Mouse (Mus musculus): ENCODE data around the gene Mrfap1. TPM values are rescaled to one million over a fixed set of nuclear protein-coding genes. Genes with fewer than 3 reads are reported as not detected.
A peak's percentile ranks its signal among the peaks of the same experiment; 100 is the strongest.

Mrfap1 gene
- polyA plus RNA-seq, 1 experiment, result 12.6 TPM

DNA sequence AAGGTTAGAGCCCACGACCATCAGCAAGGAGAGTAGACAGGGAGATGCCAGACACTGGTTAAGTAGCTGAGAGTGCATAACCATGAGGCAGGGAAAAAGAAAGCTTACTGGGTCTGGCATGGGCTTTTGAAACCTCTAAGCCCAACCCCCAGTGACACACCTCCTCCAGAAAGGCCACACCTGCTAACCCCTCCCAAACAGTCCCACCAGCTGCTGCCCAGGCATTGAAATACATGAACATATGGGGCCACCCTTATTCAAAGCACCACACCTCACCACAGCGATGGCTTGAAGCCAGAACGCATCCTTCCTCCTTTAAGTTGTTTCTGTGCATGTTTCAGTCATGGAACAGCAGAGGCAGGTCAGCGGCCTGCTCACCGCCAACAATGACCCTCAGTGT, 24.0 kb downstream of the Mrfap1 start:
- TF ChIP-seq GATA1 (IDR thresholded peaks at IDR 0.05; ENCODE audit: low read length), result no peak
- no peak for TF ChIP-seq TAL1 (IDR thresholded peaks at IDR 0.05; ENCODE audit: low read length)
- no peaks in the 10 kb centered on the region for H3K36me3 ChIP-seq (ENCODE audit: control insufficient read depth)
- H3K4me1 ChIP-seq (ENCODE audit: control insufficient read depth), result peaks cover 2% of the 10 kb centered on the region; the same call in 1 of the 2 replicates
- H3K9me3 ChIP-seq (ENCODE audit: control insufficient read depth, low read length), result no peaks in the 10 kb centered on the region
- peaks cover 9% of the 10 kb centered on the region; the same call in 1 of the 2 replicates for H3K27me3 ChIP-seq (ENCODE audit: control insufficient read depth)
- no peak overlapping the region for H3K4me3 ChIP-seq (replicated peaks)

GRCm38 (mm10) chr5:36769603-36770002, 27.0 kb downstream of the Mrfap1 start:
- Histone ChIP-seq H3K4me3 (replicated peaks) (no peak overlapping the region), H3K4me1 (ENCODE audit: control insufficient read depth) (peaks cover 2% of the 10 kb centered on the region; the same call in 1 of the 2 replicates), H3K9me3 (ENCODE audit: control insufficient read depth, low read length) (no peaks in the 10 kb centered on the region), H3K27me3 (ENCODE audit: control insufficient read depth) (peaks cover 2% of the 10 kb centered on the region; the same call in 1 of the 2 replicates), H3K36me3 (ENCODE audit: control insufficient read depth) (no peaks in the 10 kb centered on the region)
- TF ChIP-seq GATA1 (IDR thresholded peaks at IDR 0.05; ENCODE audit: low read length) (no peak), TAL1 (IDR thresholded peaks at IDR 0.05; ENCODE audit: low read length) (no peak)

DNA sequence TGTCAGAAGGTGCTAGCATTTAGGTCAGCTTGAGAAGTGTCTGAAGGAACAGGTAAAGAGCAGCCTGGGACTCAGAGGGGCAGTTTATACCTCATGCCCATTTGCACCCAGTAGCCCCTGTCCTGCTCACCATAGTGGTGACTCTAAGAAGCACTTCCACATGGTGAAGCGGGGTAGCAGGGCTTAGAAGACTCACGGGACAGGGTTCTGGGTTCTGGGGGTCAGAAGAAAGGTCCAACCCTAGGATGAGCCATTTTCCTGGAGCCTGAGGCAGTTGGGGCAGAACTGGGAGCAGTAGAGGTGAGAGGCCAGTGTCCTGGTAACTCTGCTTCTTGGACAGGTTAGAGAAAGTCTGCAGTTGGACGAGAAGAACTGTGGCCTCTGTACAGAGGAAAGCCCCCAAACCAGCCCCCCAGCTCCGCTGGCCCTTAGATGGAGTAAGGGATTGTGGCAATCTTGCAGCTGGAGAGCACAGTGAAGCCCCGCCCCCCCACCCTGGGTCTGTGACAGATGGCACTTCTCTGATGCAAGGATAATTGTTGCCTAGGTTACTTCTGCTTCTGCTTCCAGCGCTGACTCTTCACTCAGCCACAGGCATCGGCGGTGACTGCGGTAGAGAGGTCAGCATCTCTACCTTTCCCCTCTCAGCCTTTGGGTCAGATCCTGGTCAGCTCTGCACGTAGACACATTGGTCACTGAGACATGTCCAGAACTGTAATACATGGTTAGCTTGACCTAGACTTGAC, 29.4 kb downstream of the Mrfap1 start:
- peaks cover 2% of the 10 kb centered on the region; the same call in 1 of the 2 replicates for H3K4me1 ChIP-seq (ENCODE audit: control insufficient read depth)
- H3K9me3 ChIP-seq (ENCODE audit: control insufficient read depth, low read length), result no peaks in the 10 kb centered on the region
- H3K27me3 ChIP-seq (ENCODE audit: control insufficient read depth), result peaks cover 2% of the 10 kb centered on the region; the same call in 1 of the 2 replicates
- H3K36me3 ChIP-seq (ENCODE audit: control insufficient read depth), result no peaks in the 10 kb centered on the region
- no peak overlapping the region for H3K4me3 ChIP-seq (replicated peaks)
- TF ChIP-seq TAL1 (IDR thresholded peaks at IDR 0.05; ENCODE audit: low read length), result no peak
- no peak for TF ChIP-seq GATA1 (IDR thresholded peaks at IDR 0.05; ENCODE audit: low read length)

DNA sequence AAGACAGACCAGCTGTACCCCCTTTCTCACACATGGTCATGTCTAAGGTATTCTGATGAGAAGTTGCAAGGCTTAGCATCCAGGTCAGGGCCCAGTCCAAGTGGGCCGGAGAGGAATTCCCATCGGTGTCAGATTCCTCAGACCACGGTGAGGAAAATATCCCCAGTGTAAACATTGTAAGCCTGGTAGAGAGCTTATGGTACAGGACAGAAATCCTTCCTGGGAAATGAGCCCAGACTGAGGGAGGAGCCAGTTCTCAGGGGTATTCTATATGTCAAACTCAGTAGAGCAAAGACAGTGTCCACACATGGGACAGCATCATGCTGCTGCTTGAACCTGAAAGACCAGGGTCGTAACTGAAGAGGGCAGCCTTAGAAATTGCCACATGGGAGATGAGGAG, 36.7 kb downstream of the Mrfap1 start:
- TF ChIP-seq GATA1 (IDR thresholded peaks at IDR 0.05; ENCODE audit: low read length) (no peak), TAL1 (IDR thresholded peaks at IDR 0.05; ENCODE audit: low read length) (no peak)
- Histone ChIP-seq H3K27me3 (ENCODE audit: control insufficient read depth) (no peaks in the 10 kb centered on the region), H3K4me3 (replicated peaks) (no peak overlapping the region), H3K9me3 (ENCODE audit: control insufficient read depth, low read length) (no peaks in the 10 kb centered on the region), H3K4me1 (ENCODE audit: control insufficient read depth) (no peaks in the 10 kb centered on the region), H3K36me3 (ENCODE audit: control insufficient read depth) (no peaks in the 10 kb centered on the region)

DNA sequence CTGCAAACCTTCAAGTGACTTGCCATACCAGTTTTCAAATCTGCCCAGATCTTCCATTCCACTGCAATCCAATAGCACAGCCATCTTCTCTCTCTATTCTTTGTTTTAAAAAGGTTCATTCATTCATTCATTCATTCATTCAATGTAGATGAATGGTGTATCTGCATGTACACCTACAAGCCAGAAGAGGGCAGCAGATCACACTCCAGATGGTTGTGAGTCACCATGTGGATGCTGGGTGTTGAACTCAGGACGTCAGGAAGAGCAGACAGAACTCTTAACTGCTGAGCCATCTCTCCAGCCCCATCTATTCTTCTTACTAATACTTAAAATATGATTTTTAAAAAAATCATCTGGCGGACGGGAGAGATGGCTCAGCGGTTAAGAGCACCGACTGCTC, 39.5 kb downstream of the Mrfap1 start:
- Histone ChIP-seq H3K27me3 (ENCODE audit: control insufficient read depth) (peaks cover 10% of the 10 kb centered on the region), H3K9me3 (ENCODE audit: control insufficient read depth, low read length) (no peaks in the 10 kb centered on the region), H3K36me3 (ENCODE audit: control insufficient read depth) (no peaks in the 10 kb centered on the region), H3K4me3 (replicated peaks) (no peak overlapping the region), H3K4me1 (ENCODE audit: control insufficient read depth) (no peaks in the 10 kb centered on the region)
- no peak for TF ChIP-seq GATA1 (IDR thresholded peaks at IDR 0.05; ENCODE audit: low read length)
- no peak for TF ChIP-seq TAL1 (IDR thresholded peaks at IDR 0.05; ENCODE audit: low read length)

DNA sequence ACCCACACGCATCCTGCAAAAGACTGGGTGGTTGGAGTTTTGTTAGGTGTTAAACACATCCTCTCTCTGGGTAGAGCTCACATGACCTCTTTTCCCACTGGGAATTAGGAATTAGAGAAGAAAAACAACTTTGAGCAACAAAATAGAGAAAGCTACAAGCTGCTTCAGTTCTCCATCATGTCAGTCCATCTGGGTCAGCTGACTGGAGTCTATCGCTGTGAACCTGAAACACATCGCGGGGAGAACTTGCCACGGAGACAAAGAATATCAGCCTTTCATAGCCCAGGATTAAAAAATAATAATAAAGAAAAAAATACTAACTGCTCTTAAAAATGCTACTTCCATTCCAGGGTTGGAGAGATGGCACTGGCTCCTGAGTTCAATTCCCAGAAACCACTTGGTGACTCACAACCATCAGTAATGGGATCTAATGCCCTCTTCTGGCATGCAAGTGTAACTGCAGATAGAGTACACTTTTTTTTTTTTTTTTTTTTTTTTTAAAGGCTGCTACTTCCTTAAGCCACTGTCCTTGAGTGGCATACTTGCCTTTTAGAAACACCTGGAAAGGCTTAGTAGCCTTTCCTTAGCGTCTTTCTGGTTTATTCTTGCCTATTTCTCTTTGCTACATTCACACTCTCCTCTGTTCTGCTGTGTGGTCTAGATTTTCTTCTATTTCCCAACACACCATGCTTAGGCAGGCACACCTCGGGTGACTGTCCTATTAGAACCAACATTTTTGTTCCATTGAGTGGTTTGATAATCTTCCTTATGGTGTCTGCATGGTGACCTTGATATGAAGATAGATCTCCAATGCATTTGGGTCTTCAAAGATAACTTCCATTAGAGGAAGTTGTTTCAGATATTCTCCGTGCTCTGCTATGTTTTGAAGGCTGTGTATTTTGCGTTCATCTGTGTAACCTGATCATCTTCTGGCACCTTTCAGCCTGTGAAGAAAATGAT, 46.2 kb downstream of the Mrfap1 start:
- peaks cover 13% of the 10 kb centered on the region for H3K36me3 ChIP-seq (ENCODE audit: control insufficient read depth)
- TF ChIP-seq GATA1 (IDR thresholded peaks at IDR 0.05; ENCODE audit: low read length), result no peak
- no peak for TF ChIP-seq TAL1 (IDR thresholded peaks at IDR 0.05; ENCODE audit: low read length)
- H3K27me3 ChIP-seq (ENCODE audit: control insufficient read depth), result peaks cover 13% of the 10 kb centered on the region
- peaks cover 2% of the 10 kb centered on the region; the same call in 1 of the 2 replicates for H3K9me3 ChIP-seq (ENCODE audit: control insufficient read depth, low read length)
- H3K4me1 ChIP-seq (ENCODE audit: control insufficient read depth), result peaks cover 39% of the 10 kb centered on the region
- no peak overlapping the region for H3K4me3 ChIP-seq (replicated peaks)

- TF ChIP-seq TAL1 (IDR thresholded peaks at IDR 0.05; ENCODE audit: low read length) (no peak), GATA1 (IDR thresholded peaks at IDR 0.05; ENCODE audit: low read length) (peak; percentile 38; the same call in 1 of the 2 replicates)
- Histone ChIP-seq H3K36me3 (ENCODE audit: control insufficient read depth) (peaks cover 25% of the 10 kb centered on the region), H3K4me3 (replicated peaks) (peak within 1 kb of the TSS; percentile 85), H3K4me1 (ENCODE audit: control insufficient read depth) (peaks cover 51% of the 10 kb centered on the region), H3K9me3 (ENCODE audit: control insufficient read depth, low read length) (peaks cover 2% of the 10 kb centered on the region; the same call in 1 of the 2 replicates), H3K27me3 (ENCODE audit: control insufficient read depth) (peaks cover 11% of the 10 kb centered on the region)
Observed at GRCm38 (mm10) chr5:36748536-36749061, 48.0 kb downstream of the Mrfap1 start, which contains the start of gene Bloc1s4. Gene Bloc1s4, minus strand, starts transcription at chr5:36748650.

- peaks cover 25% of the 10 kb centered on the region for H3K36me3 ChIP-seq (ENCODE audit: control insufficient read depth)
- H3K27me3 ChIP-seq (ENCODE audit: control insufficient read depth), result peaks cover 6% of the 10 kb centered on the region
- peaks cover 2% of the 10 kb centered on the region; the same call in 1 of the 2 replicates for H3K9me3 ChIP-seq (ENCODE audit: control insufficient read depth, low read length)
- peak overlapping the region; percentile 85 for H3K4me3 ChIP-seq (replicated peaks)
- TF ChIP-seq TAL1 (IDR thresholded peaks at IDR 0.05; ENCODE audit: low read length), result no peak
- no peak for TF ChIP-seq GATA1 (IDR thresholded peaks at IDR 0.05; ENCODE audit: low read length)
- peaks cover 53% of the 10 kb centered on the region for H3K4me1 ChIP-seq (ENCODE audit: control insufficient read depth)
Observed at GRCm38 (mm10) chr5:36747794-36748535, 48.6 kb downstream of the Mrfap1 start.
